Mouse (Mus musculus) intestine, embryonic 14.5 days (tissue): Measurements from ENCODE around the gene Cdh4. TPM values are rescaled to one million over a fixed set of nuclear protein-coding genes. Genes with fewer than 3 reads are reported as not detected.
A peak's percentile ranks its signal among the peaks of the same experiment; 100 is the strongest.

Experiments
- ATAC-seq: fragments of 200-750 bp; cut with Nextera tagmentation; replicated peaks from 2 replicates; pipeline ENCODE4 v1.8.0; 2017; ENCODE audit warnings: low read depth, moderate number of reproducible peaks, moderate TSS enrichment, moderate library complexity; ENCODE audit not compliant: low FRiP score, low TSS enrichment
- DNase-seq: peaks from one replicate; pipeline ENCODE4 v3.0.0-alpha.2; 2018; ENCODE audit warnings: low spot score
- H3K27ac ChIP-seq: fragments of 300-500 bp; sonication (generic); 2 replicates; pipeline ENCODE4 v1.5.1; 2014; ENCODE audit warnings: low read depth, mild to moderate bottlenecking, control low read depth
- H3K27me3 ChIP-seq: fragments of 300-500 bp; sonication (generic); replicated peaks from 2 replicates; pipeline ENCODE4 v1.6.1; 2014; ENCODE audit warnings: low read length, control low read depth; ENCODE audit not compliant: control insufficient read depth, insufficient read depth
- H3K36me3 ChIP-seq: fragments of 300-500 bp; sonication (generic); 2 replicates; pipeline ENCODE4 v1.6.1; 2014; ENCODE audit warnings: low read length, control low read depth; ENCODE audit not compliant: control insufficient read depth, insufficient read depth
- H3K4me1 ChIP-seq: fragments of 300-500 bp; sonication (generic); replicated peaks from 2 replicates; pipeline ENCODE4 v1.6.1; 2014; ENCODE audit warnings: low read length, control low read depth, mixed read lengths; ENCODE audit not compliant: control insufficient read depth, insufficient read depth
- H3K4me2 ChIP-seq: fragments of 300-500 bp; sonication (generic); 2 replicates; pipeline ENCODE4 v1.6.1; 2014; ENCODE audit warnings: low read length
- H3K4me3 ChIP-seq: fragments of 300-500 bp; sonication (generic); 2 replicates; pipeline ENCODE4 v1.5.1; 2014; ENCODE audit warnings: low read depth, low read length, control low read depth, mixed read lengths
- H3K9ac ChIP-seq: fragments of 300-500 bp; sonication (generic); 2 replicates; pipeline ENCODE4 v1.6.1; 2014; ENCODE audit warnings: mild to moderate bottlenecking, low read length
- H3K9me3 ChIP-seq: fragments of 300-500 bp; sonication (generic); 2 replicates; pipeline ENCODE4 v1.6.1; 2016; ENCODE audit warnings: low read length, control low read depth; ENCODE audit not compliant: control insufficient read depth
- WGBS: fragments of 180-500 bp; shearing (Covaris S2); extraction: QIAGEN DNeasy Blood & Tissue Kit; methylation state at CpG from one replicate; pipeline ENCODE4 v1.1.7; 2014; 5-methylcytosine and 5-hydroxymethylcytosine counted together
- polyA plus RNA-seq: library from polyadenylated mRNA; unstranded; fragments of >200 nt; fragmentation: Nextera tagmentation; extraction: Ambion mirVana; gene quantifications from 2 replicates; pipeline ENCODE4 v1.2.1, GENCODE M21; 2014

The Cdh4 gene
- polyA plus RNA-seq, 1 experiment from 2014 or later, result 1.8 TPM

DNA sequence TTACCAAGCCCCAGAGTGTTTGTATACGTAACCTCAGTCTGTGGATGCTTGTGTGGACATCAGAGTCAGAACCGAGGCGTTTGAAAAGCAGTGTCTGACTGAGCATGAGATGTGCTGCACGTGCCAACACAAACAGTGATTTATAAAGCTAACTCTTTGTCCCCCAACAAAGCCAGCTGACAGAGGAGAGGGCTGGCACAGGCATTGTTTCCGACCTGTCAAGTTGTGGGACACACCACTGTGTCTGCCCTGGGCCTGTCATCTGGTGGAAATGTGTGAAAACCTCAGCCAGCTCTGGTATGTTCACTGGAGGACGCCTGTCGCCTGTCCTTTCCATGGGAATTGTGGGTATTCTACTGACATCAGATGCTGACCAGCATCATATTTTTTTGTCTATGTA, 248.3 kb downstream of the Cdh4 start:
- no peak for DNase-seq
- no peaks in the 10 kb centered on the region for H3K27me3 ChIP-seq
- H3K27ac ChIP-seq, result no peak overlapping the region
- no peak overlapping the region for H3K4me2 ChIP-seq
- ATAC-seq, result no peak
- no peak overlapping the region for H3K4me3 ChIP-seq
- WGBS, result 53% methylated on average over 7 of the region's 7 CpGs
- H3K9me3 ChIP-seq, result no peaks in the 10 kb centered on the region
- H3K4me1 ChIP-seq, result no peaks in the 10 kb centered on the region
- no peak overlapping the region for H3K9ac ChIP-seq
- no peaks in the 10 kb centered on the region for H3K36me3 ChIP-seq

DNA sequence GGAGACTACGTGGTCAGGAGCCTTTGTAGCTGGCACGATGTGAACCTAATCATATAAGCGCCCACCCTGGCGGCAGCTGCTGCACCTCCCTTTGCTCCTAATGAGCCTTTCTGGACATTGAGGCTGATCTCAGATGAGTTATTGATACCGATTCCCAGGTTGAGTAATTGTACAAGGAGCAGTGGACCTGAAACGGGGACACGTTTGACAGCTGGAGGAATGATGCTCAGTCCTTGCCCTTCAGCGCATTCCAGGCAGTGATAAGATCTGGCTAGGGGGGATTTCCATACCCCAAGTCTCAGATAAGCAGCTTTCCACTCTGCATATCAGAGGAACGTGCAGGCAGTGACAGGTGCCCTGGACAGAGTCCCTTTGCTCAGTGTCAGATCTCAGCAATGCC, 252.7 kb downstream of the Cdh4 start:
- WGBS, result 56% methylated on average over 9 of the region's 9 CpGs
- H3K4me1 ChIP-seq, result no peaks in the 10 kb centered on the region
- no peaks in the 10 kb centered on the region for H3K27me3 ChIP-seq
- H3K27ac ChIP-seq, result no peak overlapping the region
- no peaks in the 10 kb centered on the region for H3K9me3 ChIP-seq
- DNase-seq, result no peak
- no peak overlapping the region for H3K9ac ChIP-seq
- no peak overlapping the region for H3K4me3 ChIP-seq
- no peaks in the 10 kb centered on the region for H3K36me3 ChIP-seq
- no peak for ATAC-seq
- no peak overlapping the region for H3K4me2 ChIP-seq

DNA sequence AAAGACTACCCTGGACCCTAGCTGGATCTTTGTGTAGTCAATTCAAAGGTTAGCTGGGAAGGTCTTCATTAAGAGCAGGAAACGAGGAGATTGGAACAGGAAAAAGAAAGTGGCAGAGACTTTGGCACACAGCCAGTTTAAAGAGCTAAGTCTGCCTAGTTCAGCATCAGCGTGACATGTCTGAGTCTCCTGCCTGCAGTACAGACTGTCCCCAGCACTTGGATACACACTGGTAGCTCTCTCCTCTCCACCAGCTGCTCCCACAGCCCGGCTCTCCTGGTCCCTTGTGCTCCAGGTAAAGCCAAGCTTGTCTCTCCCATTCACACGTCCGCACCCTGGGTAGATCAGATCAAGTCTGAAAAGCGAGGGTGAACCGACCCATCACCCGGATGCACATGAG, 255.4 kb downstream of the Cdh4 start:
- Histone ChIP-seq H3K27me3 (no peaks in the 10 kb centered on the region), H3K4me3 (no peak overlapping the region), H3K4me2 (no peak overlapping the region), H3K27ac (no peak overlapping the region), H3K4me1 (no peaks in the 10 kb centered on the region), H3K9ac (no peak overlapping the region), H3K36me3 (no peaks in the 10 kb centered on the region), H3K9me3 (no peaks in the 10 kb centered on the region)
- no peak for ATAC-seq
- DNase-seq, result no peak
- 76% methylated on average over 8 of the region's 8 CpGs for WGBS

DNA sequence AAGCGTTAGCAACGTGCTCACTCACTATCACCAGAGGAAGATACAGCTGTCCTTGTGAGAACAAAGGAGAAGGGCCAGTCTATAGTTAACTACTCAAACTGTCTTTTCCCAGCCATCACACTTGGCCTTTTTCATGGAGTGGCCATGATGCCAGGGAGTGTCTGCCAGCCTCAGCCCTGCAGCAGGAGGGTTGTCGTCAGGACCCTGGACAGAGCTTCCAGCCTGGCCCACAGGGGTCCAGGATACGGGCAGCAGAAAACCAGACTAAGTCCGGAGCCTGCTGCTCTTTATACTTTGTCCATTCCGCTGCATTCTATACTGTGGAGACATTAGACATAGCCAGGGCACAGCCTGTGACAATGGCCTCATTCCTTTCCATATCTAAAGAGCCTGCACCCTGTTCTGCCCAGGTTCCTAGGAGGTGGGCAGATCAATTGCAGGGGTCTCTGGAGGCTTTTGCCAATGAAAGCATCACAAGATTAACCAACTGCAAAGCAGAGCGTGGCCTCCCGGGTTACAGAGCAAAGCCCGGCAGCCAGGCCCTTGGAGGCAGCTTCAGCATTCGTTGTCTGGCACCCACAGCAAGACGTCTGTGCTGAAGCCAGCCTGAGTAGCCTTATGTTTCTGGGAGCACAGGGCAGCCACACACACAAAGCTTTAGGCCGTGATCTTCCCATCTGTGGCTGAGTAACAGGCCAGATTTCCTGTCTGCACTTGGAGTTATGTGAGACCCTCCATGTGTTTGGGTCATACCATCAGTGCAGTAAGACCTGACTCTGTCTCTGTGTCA, 256.2 kb downstream of the Cdh4 start:
- no peaks in the 10 kb centered on the region for H3K27me3 ChIP-seq
- no peak overlapping the region for H3K4me2 ChIP-seq
- H3K4me1 ChIP-seq, result no peaks in the 10 kb centered on the region
- H3K9me3 ChIP-seq, result no peaks in the 10 kb centered on the region
- DNase-seq (peak; percentile 81), ATAC-seq (no peak)
- H3K36me3 ChIP-seq, result no peaks in the 10 kb centered on the region
- H3K4me3 ChIP-seq, result no peak overlapping the region
- 47% methylated on average over 12 of the region's 12 CpGs for WGBS
- no peak overlapping the region for H3K9ac ChIP-seq
- H3K27ac ChIP-seq, result no peak overlapping the region

DNA sequence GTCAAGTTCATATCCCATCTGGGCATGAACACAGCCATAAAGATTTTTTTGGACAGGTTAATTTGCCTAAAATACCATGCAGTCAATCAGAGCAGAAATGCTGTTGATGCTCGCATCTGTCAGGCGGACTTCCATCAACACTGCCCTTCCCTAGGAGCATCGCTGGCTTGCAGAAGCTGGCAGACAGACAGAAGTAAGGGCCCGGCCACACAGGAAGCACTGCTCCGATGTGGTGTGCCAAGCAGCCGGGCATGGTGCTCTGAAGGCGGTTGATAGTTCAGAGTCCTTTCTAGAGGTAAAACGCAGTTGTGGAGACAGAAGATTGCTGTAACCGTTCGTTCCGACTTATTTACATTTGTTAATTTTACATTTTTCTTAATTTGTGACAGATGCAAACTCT, 262.8 kb downstream of the Cdh4 start:
- WGBS, result 87% methylated on average over 11 of the region's 11 CpGs
- no peak for ATAC-seq
- no peak for DNase-seq

DNA sequence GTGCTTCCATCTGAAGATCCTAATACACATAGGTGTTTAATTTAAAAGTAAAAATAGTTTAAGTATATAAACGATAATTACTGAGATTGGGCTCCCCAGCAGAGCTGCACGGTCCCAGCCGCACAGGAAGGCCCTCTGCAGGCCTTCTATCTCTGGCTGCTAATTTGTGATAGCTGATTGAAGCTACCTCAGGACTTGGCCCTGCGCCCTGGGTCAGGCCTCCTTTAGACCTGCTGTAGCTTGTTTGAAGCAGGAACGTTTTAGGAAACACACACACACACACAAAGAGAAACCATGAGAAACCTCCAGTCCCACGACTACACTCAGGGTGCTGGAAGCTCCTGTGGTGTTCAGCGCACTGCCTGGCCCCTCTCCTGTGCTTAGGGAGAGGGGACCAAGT, 263.2 kb downstream of the Cdh4 start:
- no peak overlapping the region for H3K4me2 ChIP-seq
- no peak overlapping the region for H3K4me3 ChIP-seq
- no peaks in the 10 kb centered on the region for H3K9me3 ChIP-seq
- ATAC-seq, result no peak
- H3K36me3 ChIP-seq, result no peaks in the 10 kb centered on the region
- DNase-seq, result no peak
- WGBS, result 82% methylated on average over 7 of the region's 7 CpGs
- H3K9ac ChIP-seq, result no peak overlapping the region
- H3K27me3 ChIP-seq, result no peaks in the 10 kb centered on the region
- no peaks in the 10 kb centered on the region for H3K4me1 ChIP-seq
- H3K27ac ChIP-seq, result no peak overlapping the region

More for the DNA sequence above, 262.8 kb downstream of the Cdh4 start:
- H3K9ac ChIP-seq, result no peak overlapping the region
- H3K4me1 ChIP-seq, result no peaks in the 10 kb centered on the region
- no peak overlapping the region for H3K4me3 ChIP-seq
- H3K27me3 ChIP-seq, result no peaks in the 10 kb centered on the region
- H3K4me2 ChIP-seq, result no peak overlapping the region
- H3K36me3 ChIP-seq, result no peaks in the 10 kb centered on the region
- no peaks in the 10 kb centered on the region for H3K9me3 ChIP-seq
- H3K27ac ChIP-seq, result no peak overlapping the region

DNA sequence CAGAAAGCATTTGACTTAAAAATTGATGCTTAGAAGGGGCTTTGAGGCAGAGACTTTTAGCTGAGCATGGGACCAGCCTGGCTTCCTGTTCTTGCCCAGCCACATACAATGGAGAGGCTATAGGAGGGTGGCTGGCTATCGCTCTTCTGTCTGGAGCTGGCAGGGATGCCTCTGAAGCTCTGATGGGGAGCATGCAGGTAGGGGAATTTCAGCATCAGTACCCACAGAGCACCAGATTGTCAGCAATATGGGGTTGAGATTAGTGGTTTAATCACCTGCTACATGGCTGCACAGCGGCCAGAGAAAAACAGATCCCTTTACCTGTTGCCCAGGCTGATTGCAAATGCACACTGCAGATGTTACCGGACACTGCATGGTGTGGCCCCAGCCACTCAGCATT, 264.4 kb downstream of the Cdh4 start:
- no peak overlapping the region for H3K27ac ChIP-seq
- WGBS, result 90% methylated on average over 3 of the region's 3 CpGs
- no peak overlapping the region for H3K4me3 ChIP-seq
- no peaks in the 10 kb centered on the region for H3K4me1 ChIP-seq
- no peak overlapping the region for H3K9ac ChIP-seq
- ATAC-seq, result no peak
- no peaks in the 10 kb centered on the region for H3K27me3 ChIP-seq
- no peaks in the 10 kb centered on the region for H3K36me3 ChIP-seq
- no peak overlapping the region for H3K4me2 ChIP-seq
- DNase-seq, result no peak
- no peaks in the 10 kb centered on the region for H3K9me3 ChIP-seq

DNA sequence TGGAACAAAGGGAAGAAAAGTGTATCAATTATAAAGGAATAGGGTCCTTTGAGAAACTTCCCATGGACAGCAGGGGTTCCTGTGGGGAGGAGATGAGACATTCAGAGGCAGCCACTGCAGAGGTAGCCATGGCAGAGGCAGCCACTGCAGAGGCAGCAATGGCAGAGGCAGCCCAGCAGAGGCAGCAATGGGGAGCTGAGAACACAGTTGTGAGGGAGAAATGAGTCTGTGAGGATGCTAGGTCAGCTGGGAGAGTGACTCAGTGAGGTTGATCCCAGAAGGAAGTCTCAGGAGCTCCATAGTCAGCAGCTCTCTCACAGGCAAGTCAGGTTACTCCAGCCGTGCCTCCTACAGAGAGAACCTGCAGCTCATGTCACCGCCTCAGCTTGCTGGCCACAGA, 266.9 kb downstream of the Cdh4 start:
- Histone ChIP-seq H3K4me3 (no peak overlapping the region), H3K36me3 (no peaks in the 10 kb centered on the region), H3K9ac (no peak overlapping the region), H3K9me3 (no peaks in the 10 kb centered on the region), H3K4me1 (no peaks in the 10 kb centered on the region), H3K27me3 (no peaks in the 10 kb centered on the region), H3K4me2 (no peak overlapping the region), H3K27ac (no peak overlapping the region)
- ATAC-seq (no peak), DNase-seq (no peak)
- 86% methylated on average over 2 of the region's 2 CpGs for WGBS

DNA sequence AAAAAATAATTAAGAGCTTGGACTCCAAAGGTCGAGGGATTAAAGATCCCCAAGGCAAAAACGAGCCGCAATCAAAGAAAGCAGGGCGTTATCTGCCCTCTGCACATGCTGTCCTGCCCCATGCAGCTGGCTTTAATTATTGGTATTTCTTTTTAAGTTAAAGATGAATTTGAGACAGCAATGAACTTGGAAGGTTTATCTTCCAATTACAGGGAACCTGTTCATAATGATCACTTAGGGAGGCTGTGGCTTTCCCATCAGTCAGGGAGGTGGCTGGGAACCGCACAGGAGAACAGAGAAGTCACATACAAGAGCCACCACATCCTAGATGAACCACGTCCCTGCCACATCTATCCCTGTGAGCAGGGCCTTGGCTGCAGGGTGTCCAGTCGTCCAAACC, 270.5 kb downstream of the Cdh4 start:
- no peak for DNase-seq
- H3K9ac ChIP-seq, result no peak overlapping the region
- 76% methylated on average over 7 of the region's 7 CpGs for WGBS
- no peaks in the 10 kb centered on the region for H3K9me3 ChIP-seq
- no peak overlapping the region for H3K4me3 ChIP-seq
- H3K36me3 ChIP-seq, result no peaks in the 10 kb centered on the region
- H3K4me1 ChIP-seq, result no peaks in the 10 kb centered on the region
- no peaks in the 10 kb centered on the region for H3K27me3 ChIP-seq
- H3K27ac ChIP-seq, result no peak overlapping the region
- H3K4me2 ChIP-seq, result no peak overlapping the region
- ATAC-seq, result no peak
